Mouse (Mus musculus) ES-E14 (cell line): Measurements from ENCODE around the gene Them7.

Source experiments
- CHD2 ChIP-seq: IDR thresholded peaks from 2 replicates; pipeline ENCODE4 v1.6.1; 2014; ENCODE audit warnings: mild to moderate bottlenecking, low read depth, low read length, inconsistent platforms
- HCFC1 ChIP-seq: IDR thresholded peaks from 2 replicates; pipeline ENCODE4 v1.6.1; 2012; ENCODE audit warnings: low read length, inconsistent platforms, borderline replicate concordance; ENCODE audit not compliant: insufficient read depth
- MAFK ChIP-seq: IDR thresholded peaks from 2 replicates; pipeline ENCODE4 v1.6.1; 2014; ENCODE audit warnings: mild to moderate bottlenecking, low read depth, low read length, inconsistent platforms; ENCODE audit not compliant: insufficient read depth
- ZC3H11A ChIP-seq: IDR thresholded peaks from 2 replicates; pipeline ENCODE4 v1.6.1; 2012; ENCODE audit warnings: low read depth, mild to moderate bottlenecking, inconsistent platforms, low read length, borderline replicate concordance
- ZNF384 ChIP-seq: IDR thresholded peaks from 2 replicates; pipeline ENCODE4 v1.6.1; 2012; ENCODE audit warnings: low read depth, low read length, inconsistent platforms

DNA sequence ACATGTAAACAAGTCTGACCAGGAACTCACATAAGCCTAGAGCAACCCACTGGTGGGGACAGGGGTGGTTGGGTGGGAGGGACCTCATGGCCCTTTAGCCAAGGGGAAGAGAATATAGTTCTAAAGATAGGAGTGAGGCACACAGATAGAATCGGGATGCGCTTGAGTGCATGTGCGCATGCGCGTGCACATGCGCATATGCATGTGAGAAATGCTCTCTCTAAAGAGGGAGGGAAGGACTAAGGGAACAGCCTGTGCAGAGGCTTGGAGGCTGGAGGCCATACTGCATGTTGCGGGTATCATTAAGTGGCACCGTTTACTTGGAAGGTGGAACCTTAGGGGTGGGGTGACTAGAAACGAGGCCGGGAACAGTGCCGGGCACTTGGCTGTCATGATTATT is 37.2 kb downstream of the Them7 start:
- TF ChIP-seq ZC3H11A (no peak), MAFK (no peak), CHD2 (no peak), HCFC1 (no peak), ZNF384 (no peak)
